Mouse (Mus musculus) naive thymus-derived CD4-positive, alpha-beta T cell, adult 2 months (primary cell): ENCODE results near the gene Tmem11.
"Not testable (repeated sequence)": the region's sequence is repeated elsewhere in the genome, so short reads cannot be mapped to it uniquely, and the experiment has no call there.

Experiments
- DNase-seq: peaks from one replicate; pipeline ENCODE4 v3.0.0-alpha.2; 2011; ENCODE audit warnings: low read depth

Tmem11 gene

GRCm38 (mm10) chr11:60878675-60879294 is at the start of gene Tmem11:
TSS of gene Tmem11 (minus strand) at chr11:60879272.
- peak; percentile 96 for DNase-seq

DNA sequence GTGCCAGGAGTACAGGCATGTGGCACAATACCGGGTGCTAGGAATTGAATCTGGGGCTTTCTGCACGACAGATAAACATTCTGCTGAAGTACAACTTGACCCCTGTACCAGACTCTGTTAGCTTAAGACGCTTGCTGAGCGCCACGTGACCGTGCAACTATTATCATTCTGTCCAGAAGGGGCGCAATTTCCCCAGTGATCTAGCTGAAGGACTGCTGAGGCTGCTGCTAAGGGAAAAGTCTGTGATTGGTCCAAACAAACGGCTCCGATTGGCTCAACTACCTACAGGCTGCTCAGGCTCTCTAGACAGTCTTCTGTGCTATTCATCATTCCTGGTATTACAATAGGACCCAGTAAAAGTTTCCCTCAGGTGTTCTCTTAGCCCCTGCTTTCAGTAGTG is 48.2 kb upstream of the Tmem11 start:
- peak; percentile 95 for DNase-seq

GRCm38 (mm10) chr11:60924981-60925380 is 45.9 kb upstream of the Tmem11 start:
- DNase-seq: no peak

GRCm38 (mm10) chr11:60924498-60924897 is 45.4 kb upstream of the Tmem11 start:
- no peak for DNase-seq

- DNase-seq: no peak
These were observed 43.9 kb upstream of the Tmem11 start for GRCm38 (mm10) chr11:60922964-60923363.

DNA sequence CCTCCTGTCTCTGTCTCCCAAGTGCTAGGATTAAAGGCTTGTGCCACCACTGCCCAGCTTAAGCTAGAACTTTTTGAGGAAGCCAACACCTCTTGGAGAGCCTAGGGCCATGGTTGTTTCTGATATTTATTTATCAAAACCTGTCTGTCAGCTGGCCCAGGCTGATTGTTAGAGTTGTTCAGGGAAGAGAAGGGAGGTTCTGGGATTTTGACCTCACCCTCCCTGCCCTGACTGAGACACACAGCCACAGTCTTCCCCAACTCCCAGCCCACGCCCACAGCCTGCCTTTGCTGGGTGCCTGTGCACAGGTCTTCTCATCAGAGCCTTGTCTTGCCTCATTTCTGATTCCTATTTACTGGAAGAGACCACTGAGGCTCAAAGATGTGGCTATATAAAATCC is 43.1 kb upstream of the Tmem11 start:
- no peak for DNase-seq

DNA sequence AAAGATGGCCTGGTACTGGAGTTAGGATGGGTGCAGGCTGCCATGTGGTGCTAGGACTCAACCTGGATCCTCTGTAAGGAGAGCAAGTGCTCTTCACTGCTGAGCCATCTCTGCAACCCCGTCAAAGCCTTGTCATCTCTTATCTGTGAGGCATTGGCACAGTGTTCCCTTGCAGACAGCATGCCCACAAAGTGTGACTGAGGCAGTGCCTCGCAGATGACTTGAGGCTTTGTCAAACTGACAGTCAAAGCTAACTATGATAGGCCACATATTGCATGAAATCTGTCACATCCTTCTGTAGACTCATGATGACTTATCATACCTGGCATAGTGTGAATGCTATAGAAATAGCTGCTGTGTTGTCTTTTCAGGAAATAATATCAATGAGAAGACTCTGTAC is 40.9 kb upstream of the Tmem11 start:
- DNase-seq: no peak

GRCm38 (mm10) chr11:60915201-60915600 is 36.1 kb upstream of the Tmem11 start:
- no peak for DNase-seq

DNA sequence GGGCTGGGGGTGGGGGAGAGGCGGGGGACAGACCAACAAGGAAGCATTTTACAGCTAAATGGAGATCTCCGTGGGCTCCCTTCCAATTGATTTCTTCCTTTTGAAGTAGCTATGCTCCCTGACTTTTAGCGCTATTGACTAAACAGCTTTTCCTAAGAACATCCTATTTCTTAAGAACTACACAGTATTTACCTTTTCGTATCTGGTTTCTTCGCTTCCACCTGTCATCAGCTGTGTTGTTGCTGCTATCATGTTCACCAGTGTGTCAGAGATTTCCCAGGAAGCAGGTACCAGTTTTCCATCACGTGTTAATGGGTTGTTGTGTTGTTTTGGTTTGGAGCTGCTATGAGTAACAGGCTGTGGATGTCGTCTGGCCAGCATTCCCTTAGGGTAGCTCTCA is 35.4 kb upstream of the Tmem11 start, which contains the start of gene Natd1:
Gene Natd1 (minus strand): TSS at position 260 of the 400 bp plus-strand sequence.
- no peak for DNase-seq

- DNase-seq: peak; percentile 90
These were observed 34.5 kb upstream of the Tmem11 start for GRCm38 (mm10) chr11:60913301-60914196.

DNA sequence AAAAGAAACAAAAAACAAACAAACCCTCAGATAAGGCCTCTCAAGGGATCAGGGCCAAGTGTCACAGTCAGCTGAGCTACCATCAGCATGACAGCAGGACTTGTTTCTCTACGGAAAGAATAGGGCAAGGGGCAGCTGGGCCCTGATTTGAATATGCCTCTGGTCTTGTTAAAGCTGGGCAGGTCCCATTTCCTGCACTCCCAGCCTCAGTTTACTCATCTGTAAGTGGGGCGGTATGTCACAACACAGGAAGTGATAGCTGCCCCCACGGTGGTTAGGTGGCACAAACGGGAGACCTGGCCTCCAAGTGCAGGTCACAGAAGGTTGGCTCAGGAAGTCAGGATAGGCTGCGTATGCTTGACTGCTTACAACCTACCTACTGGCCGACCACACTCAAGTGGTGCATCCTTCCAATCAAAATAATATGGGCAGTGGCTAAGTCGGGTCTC is 33.5 kb upstream of the Tmem11 start:
- peak; percentile 36 for DNase-seq

DNA sequence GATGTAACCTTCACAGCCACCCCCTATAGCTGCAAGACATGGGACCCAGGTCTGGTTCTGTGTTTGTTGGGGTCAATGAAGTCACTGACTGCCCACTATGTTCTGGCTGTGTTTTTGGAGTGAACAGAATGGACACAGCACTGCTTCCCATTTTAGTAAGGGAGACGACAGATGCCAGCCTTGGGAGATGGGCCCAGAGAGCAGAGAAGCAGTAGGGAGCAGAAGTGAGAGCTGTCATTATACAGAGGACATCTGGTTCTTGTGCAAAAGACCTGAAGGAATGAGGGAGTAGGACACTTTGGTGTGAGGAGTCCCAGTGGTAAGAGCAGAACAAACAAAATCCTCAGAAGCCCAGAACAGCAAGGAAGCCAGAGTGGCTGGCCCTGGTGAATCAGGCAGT is 30.6 kb upstream of the Tmem11 start:
- no peak for DNase-seq

DNA sequence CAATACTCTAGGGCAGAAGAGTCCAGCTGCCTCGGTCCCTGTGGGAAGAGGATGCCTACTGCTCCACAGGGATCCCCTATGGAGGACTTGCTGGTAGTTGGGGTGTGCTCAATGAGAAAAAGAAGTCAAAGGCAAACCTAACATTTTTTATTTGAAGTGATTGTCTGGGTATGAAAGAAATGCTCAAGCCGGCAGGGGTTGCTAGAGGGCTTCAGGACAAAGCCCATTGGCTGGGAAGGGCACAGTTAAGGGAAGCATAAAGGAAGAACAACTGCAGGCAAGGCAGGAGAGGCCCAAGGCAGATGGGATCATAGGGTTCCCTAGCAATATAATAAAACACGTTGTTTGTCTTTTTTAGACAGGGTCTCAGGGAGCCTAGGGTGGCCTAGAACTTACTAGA is 29.0 kb upstream of the Tmem11 start:
- DNase-seq: no peak

DNA sequence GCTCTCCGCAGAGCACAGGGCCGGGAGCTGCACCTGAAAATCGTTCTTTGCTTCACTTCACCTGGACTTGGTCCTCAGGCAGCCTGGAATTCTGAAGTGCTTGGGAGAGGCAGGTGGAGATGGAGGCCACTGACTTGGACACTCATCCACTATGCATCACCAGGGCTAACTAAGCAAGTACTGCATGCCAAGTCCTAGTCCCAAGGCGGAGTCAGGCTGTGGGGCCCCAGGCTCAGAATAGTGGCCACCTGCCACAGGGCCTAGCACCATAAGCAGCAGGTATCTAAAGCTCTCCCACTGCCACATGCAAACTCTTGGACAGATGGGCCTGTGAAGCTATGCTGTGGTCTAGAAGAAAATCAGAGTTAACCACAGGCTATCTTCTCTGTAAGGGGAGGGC is 27.4 kb upstream of the Tmem11 start:
- DNase-seq: no peak

DNA sequence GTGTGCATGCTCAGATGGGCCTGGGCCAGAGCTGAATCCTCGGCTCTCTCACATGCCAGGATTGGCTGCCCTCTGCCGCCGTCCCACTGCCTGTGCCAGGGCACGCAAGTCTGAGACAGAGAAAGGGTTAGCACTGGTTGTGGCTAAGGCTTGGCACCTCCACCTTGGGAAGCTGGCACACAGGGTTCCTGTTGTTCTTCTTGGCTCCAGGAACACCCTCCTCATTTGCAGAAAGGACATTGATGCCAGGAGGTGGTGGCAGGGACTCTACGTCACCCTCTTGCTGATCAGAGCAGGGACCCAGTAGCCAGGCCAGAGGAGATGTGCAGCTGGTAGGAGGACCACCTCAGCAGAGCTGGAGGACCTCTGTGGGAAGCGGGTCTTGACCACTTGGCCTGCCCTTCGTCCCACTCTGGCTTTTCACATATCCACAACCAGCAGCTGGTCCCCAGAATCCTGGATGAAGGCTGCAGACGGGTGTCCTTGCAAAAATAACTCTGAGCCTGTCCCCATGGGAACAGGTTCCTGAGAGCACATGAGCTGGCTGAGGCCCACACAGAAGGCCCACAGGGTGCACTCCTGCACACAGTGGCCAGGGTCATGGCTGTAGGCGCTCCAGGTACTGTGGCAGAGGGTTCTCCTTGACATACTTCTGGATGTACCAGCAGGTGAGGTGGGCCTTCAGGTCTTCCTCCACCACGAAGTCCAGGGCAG is 26.5 kb upstream of the Tmem11 start:
- DNase-seq: no peak

DNA sequence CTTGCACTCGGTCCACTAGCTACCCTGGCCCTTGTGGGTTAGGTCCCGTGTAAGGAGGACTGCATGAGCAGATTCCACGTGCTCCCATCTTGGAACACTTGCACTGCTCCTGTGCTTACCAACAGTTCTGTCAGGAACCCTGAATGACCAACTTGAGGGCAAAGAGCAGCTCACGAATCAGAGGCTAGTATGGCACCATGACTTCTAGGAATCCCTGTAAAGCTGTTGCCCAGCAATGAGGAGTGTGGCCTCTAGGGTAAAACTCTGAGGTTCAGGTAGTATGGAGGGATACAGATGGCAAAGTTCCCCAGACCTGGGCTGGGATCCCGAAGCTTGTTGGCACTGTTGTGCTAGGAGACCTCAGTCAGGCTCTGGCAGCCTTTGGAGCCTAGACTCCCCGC is 24.6 kb upstream of the Tmem11 start:
- no peak for DNase-seq

GRCm38 (mm10) chr11:60902486-60902885 is 23.4 kb upstream of the Tmem11 start:
- no peak for DNase-seq

DNA sequence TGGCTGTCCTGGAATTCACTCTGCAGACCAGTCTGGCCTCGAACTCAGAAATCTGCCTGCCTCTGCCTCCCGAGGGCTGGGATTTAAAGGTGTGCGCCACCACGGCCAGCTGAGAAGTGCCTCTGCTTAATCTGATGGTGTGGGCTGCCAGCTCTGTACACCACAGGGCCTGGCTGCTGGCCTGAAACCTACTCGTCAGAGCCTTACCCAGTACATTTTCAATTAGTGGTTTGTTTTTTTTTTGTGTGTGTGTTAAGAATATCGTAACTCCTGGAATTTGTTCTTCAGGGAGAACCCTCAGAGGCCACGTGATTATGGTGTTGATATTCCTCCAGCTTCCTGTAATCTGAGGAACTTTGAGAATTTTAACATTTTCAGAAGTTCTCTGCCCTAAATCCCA is 22.9 kb upstream of the Tmem11 start:
- no peak for DNase-seq

GRCm38 (mm10) chr11:60895915-60896314 is 16.8 kb upstream of the Tmem11 start:
- DNase-seq: no peak

DNA sequence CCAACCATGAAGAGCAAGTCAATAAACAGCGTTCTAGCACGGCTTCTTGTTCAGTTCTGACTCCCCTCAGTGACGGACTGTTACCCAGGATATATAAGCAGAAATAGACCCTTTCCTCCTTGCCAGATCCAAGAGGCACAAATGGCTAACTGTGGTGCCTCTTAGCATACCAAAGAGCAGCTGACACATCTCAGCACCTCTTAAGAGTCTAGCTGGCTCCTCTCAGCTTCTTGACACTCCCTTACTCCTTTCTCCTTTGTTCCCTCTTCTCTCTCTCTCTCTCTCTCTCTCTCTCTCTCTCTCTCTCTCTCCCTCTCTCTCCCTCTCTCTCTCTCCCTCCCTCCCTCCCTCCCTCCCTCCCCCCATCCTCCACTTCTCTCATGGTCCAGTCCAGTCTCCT is 11.7 kb upstream of the Tmem11 start:
- DNase-seq: no peak

GRCm38 (mm10) chr11:60890286-60890685 is 11.2 kb upstream of the Tmem11 start:
- DNase-seq: no peak

GRCm38 (mm10) chr11:60889861-60890260 is 10.8 kb upstream of the Tmem11 start:
- DNase-seq: no peak

GRCm38 (mm10) chr11:60886986-60887385 is 7.9 kb upstream of the Tmem11 start:
- not testable (repeated sequence) for DNase-seq
